Mouse (Mus musculus): Measurements from ENCODE around the gene Susd6. TPM values are rescaled to one million over a fixed set of nuclear protein-coding genes. Genes with fewer than 3 reads are reported as not detected.

The Susd6 gene
- 14.6 and 15.2 TPM in 2 replicates for polyA plus RNA-seq (2015; fragmentation: Nextera tagmentation; extraction: Ambion mirVana)

DNA sequence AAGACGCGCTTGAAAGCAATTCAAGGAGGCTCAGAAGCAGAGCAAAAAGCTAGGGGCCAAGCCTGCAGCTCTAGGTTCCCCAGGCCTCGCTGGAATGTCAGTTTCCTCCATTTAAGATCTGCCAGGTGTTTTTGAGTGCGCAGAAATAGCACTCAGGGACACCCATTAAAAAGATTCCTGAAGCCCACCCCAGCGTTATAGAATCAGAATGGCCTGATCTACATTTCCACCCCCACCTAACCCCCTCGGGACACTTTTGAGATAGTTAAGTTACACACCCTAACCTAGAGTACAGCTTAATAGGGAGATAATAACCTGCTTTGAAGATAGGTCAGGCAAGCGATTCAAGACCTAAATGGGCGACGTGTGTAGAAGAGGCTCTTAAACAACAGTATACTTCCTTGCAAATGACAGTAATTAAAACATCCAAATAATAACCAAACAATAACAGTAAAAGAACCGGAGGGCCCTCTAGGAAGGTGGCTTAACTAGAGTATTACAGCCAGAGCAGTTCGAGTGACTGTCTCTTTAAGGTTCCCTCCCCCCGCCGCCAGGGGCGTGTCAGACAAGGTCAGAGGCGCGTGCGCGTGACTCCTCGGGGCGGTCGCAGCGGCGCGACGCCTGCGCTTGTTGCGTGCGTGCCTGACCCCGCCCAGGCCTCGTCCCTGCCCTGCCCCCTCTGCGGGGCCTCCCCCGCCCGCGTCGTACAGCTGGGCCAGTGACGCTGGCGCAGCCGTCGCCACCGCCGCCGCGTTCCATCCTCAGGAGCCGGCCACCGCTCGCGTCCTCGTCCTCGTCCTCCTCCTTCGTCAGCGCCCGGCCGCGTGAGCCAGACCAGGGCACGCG lies at the start of gene Susd6:
TSS of gene Susd6 (plus strand) at position 662 of the 846 bp plus-strand sequence.
- peak within 1 kb of the TSS; percentile 72 for H3K4me2 ChIP-seq (ENCODE audit: low read depth, low read length)
- H3K27me3 ChIP-seq (ENCODE audit: control insufficient read depth, insufficient read depth, low read depth, low read length), result no peaks in the 10 kb centered on the region
- peak; percentile 96 for ATAC-seq (ENCODE audit: low read depth)
- peak within 1 kb of the TSS; percentile 98 for H3K4me3 ChIP-seq (ENCODE audit: low read depth, low read length)
- peaks cover 62% of the 10 kb centered on the region for H3K4me1 ChIP-seq (ENCODE audit: control insufficient read depth, low read depth, low read length)
- H3K27ac ChIP-seq (ENCODE audit: low read length), result peak within 1 kb of the TSS; percentile 97
- H3K9ac ChIP-seq (ENCODE audit: low read depth, low read length), result peak within 1 kb of the TSS; percentile 98
- H3K36me3 ChIP-seq (ENCODE audit: control insufficient read depth, insufficient read depth), result peaks cover 3% of the 10 kb centered on the region; the same call in 1 of the 2 replicates
- no peaks in the 10 kb centered on the region for H3K9me3 ChIP-seq (replicated peaks; ENCODE audit: control insufficient read depth, low read length)
- 5% methylated on average over 47 of the region's 56 CpGs for WGBS (ENCODE audit: insufficient replicate concordance)

GRCm38 (mm10) chr12:80744614-80745013 lies 45.7 kb upstream of the Susd6 start:
- peaks cover 7% of the 10 kb centered on the region; the same call in 1 of the 2 replicates for H3K27me3 ChIP-seq (ENCODE audit: control insufficient read depth, insufficient read depth, low read depth, low read length)
- no peak overlapping the region for H3K4me3 ChIP-seq (ENCODE audit: low read depth, low read length)
- H3K9ac ChIP-seq (ENCODE audit: low read depth, low read length), result no peak overlapping the region
- H3K4me2 ChIP-seq (ENCODE audit: low read depth, low read length), result no peak overlapping the region
- ATAC-seq (ENCODE audit: low read depth), result no peak
- no peak overlapping the region for H3K27ac ChIP-seq (ENCODE audit: low read length)
- H3K9me3 ChIP-seq (replicated peaks; ENCODE audit: control insufficient read depth, low read length), result no peaks in the 10 kb centered on the region
- WGBS (ENCODE audit: insufficient replicate concordance), result 61% methylated on average over 1 of the region's 1 CpGs
- H3K4me1 ChIP-seq (ENCODE audit: control insufficient read depth, low read depth, low read length), result no peaks in the 10 kb centered on the region
- no peaks in the 10 kb centered on the region for H3K36me3 ChIP-seq (ENCODE audit: control insufficient read depth, insufficient read depth)

DNA sequence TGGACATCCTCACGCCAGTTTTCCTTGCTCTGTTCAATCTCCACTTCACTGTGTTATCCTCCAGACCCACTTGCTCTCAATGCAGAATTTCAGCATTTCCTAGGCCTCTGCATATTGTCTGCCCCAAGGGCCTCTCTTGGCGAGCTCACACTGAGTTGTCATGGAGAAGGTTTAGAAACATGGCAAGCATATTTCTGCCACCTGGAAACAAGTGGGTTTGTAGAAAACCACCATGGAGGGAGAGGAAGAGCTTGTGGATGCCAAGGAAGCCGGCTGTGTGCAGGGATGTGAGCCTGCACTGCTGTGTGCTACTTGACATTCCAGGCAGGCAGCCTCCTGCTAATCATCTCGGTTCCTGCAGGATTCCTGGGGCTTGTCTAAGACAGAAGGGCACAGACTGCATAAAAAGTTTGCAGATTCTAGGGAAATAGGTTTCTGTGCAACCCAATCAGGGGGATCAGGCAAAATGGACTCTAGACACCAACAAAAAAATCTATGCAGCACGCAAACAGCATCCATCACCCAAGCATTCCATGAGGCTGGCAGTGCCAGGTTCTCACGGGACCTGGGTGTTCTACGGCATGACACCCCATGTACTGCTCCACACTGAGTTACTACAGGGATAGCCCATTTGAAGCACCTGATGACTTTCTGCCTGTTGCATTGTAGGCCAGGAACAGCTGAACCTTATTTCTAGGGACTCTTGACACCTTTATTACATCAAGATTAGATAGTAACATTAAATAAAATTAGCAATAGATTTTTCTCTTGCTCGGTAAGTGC lies 44.1 kb upstream of the Susd6 start:
- Histone ChIP-seq H3K4me1 (ENCODE audit: control insufficient read depth, low read depth, low read length) (no peaks in the 10 kb centered on the region), H3K9me3 (replicated peaks; ENCODE audit: control insufficient read depth, low read length) (no peaks in the 10 kb centered on the region), H3K4me3 (ENCODE audit: low read depth, low read length) (no peak overlapping the region), H3K27ac (ENCODE audit: low read length) (no peak overlapping the region), H3K36me3 (ENCODE audit: control insufficient read depth, insufficient read depth) (no peaks in the 10 kb centered on the region), H3K4me2 (ENCODE audit: low read depth, low read length) (no peak overlapping the region), H3K9ac (ENCODE audit: low read depth, low read length) (no peak overlapping the region), H3K27me3 (ENCODE audit: control insufficient read depth, insufficient read depth, low read depth, low read length) (peaks cover 10% of the 10 kb centered on the region; the same call in 1 of the 2 replicates)
- no peak for ATAC-seq (ENCODE audit: low read depth)
- WGBS (ENCODE audit: insufficient replicate concordance), result 49% methylated on average over 8 of the region's 8 CpGs

GRCm38 (mm10) chr12:80751556-80751955 lies 38.8 kb upstream of the Susd6 start:
- H3K4me2 ChIP-seq (ENCODE audit: low read depth, low read length), result no peak overlapping the region
- H3K4me1 ChIP-seq (ENCODE audit: control insufficient read depth, low read depth, low read length), result no peaks in the 10 kb centered on the region
- no peak overlapping the region for H3K9ac ChIP-seq (ENCODE audit: low read depth, low read length)
- peaks cover 34% of the 10 kb centered on the region for H3K27me3 ChIP-seq (ENCODE audit: control insufficient read depth, insufficient read depth, low read depth, low read length)
- WGBS (ENCODE audit: insufficient replicate concordance), result 67% methylated on average over 6 of the region's 6 CpGs
- H3K9me3 ChIP-seq (replicated peaks; ENCODE audit: control insufficient read depth, low read length), result no peaks in the 10 kb centered on the region
- H3K36me3 ChIP-seq (ENCODE audit: control insufficient read depth, insufficient read depth), result no peaks in the 10 kb centered on the region
- H3K27ac ChIP-seq (ENCODE audit: low read length), result no peak overlapping the region
- no peak overlapping the region for H3K4me3 ChIP-seq (ENCODE audit: low read depth, low read length)
- ATAC-seq (ENCODE audit: low read depth), result no peak

GRCm38 (mm10) chr12:80757751-80758558 lies 32.4 kb upstream of the Susd6 start:
- Histone ChIP-seq H3K4me1 (ENCODE audit: control insufficient read depth, low read depth, low read length) (peaks cover 16% of the 10 kb centered on the region), H3K9ac (ENCODE audit: low read depth, low read length) (no peak overlapping the region), H3K4me2 (ENCODE audit: low read depth, low read length) (peak overlapping the region; percentile 68), H3K27me3 (ENCODE audit: control insufficient read depth, insufficient read depth, low read depth, low read length) (peaks cover 80% of the 10 kb centered on the region), H3K27ac (ENCODE audit: low read length) (no peak overlapping the region), H3K36me3 (ENCODE audit: control insufficient read depth, insufficient read depth) (no peaks in the 10 kb centered on the region), H3K4me3 (ENCODE audit: low read depth, low read length) (peak overlapping the region; percentile 50), H3K9me3 (replicated peaks; ENCODE audit: control insufficient read depth, low read length) (no peaks in the 10 kb centered on the region)
- ATAC-seq (ENCODE audit: low read depth), result peak; percentile 36; the same call in 1 of the 2 replicates
- WGBS (ENCODE audit: insufficient replicate concordance), result 1% methylated on average over 111 of the region's 122 CpGs

- no peak overlapping the region for H3K27ac ChIP-seq (ENCODE audit: low read length)
- 2% methylated on average over 92 of the region's 92 CpGs for WGBS (ENCODE audit: insufficient replicate concordance)
- H3K9ac ChIP-seq (ENCODE audit: low read depth, low read length), result no peak overlapping the region
- peak; percentile 8; the same call in 1 of the 2 replicates for ATAC-seq (ENCODE audit: low read depth)
- peaks cover 16% of the 10 kb centered on the region for H3K4me1 ChIP-seq (ENCODE audit: control insufficient read depth, low read depth, low read length)
- peak overlapping the region; percentile 68 for H3K4me2 ChIP-seq (ENCODE audit: low read depth, low read length)
- H3K4me3 ChIP-seq (ENCODE audit: low read depth, low read length), result peak overlapping the region; percentile 50
- peaks cover 80% of the 10 kb centered on the region for H3K27me3 ChIP-seq (ENCODE audit: control insufficient read depth, insufficient read depth, low read depth, low read length)
- H3K36me3 ChIP-seq (ENCODE audit: control insufficient read depth, insufficient read depth), result no peaks in the 10 kb centered on the region
- no peaks in the 10 kb centered on the region for H3K9me3 ChIP-seq (replicated peaks; ENCODE audit: control insufficient read depth, low read length)
Observed at GRCm38 (mm10) chr12:80758559-80759386, 31.5 kb upstream of the Susd6 start.

GRCm38 (mm10) chr12:80759387-80759712 lies 31.0 kb upstream of the Susd6 start:
- no peak overlapping the region; the same call in 1 of the 2 replicates for H3K4me3 ChIP-seq (ENCODE audit: low read depth, low read length)
- no peak overlapping the region for H3K27ac ChIP-seq (ENCODE audit: low read length)
- peaks cover 75% of the 10 kb centered on the region for H3K27me3 ChIP-seq (ENCODE audit: control insufficient read depth, insufficient read depth, low read depth, low read length)
- H3K4me2 ChIP-seq (ENCODE audit: low read depth, low read length), result no peak overlapping the region
- peaks cover 16% of the 10 kb centered on the region for H3K4me1 ChIP-seq (ENCODE audit: control insufficient read depth, low read depth, low read length)
- H3K36me3 ChIP-seq (ENCODE audit: control insufficient read depth, insufficient read depth), result no peaks in the 10 kb centered on the region
- WGBS (ENCODE audit: insufficient replicate concordance), result 10% methylated on average over 13 of the region's 13 CpGs
- H3K9me3 ChIP-seq (replicated peaks; ENCODE audit: control insufficient read depth, low read length), result no peaks in the 10 kb centered on the region
- ATAC-seq (ENCODE audit: low read depth), result no peak
- no peak overlapping the region for H3K9ac ChIP-seq (ENCODE audit: low read depth, low read length)

Data from liver, embryonic 16.5 days (tissue).